Mouse (Mus musculus): ENCODE results near the gene Zmym1.
"Not testable (repeated sequence)": the region's sequence is repeated elsewhere in the genome, so short reads cannot be mapped to it uniquely, and the experiment has no call there.

The Zmym1 gene

GRCm38 (mm10) chr4:127060585-127061290 is at the start of gene Zmym1:
Gene Zmym1, minus strand, starts transcription at chr4:127061152.
- DNase-seq (ENCODE audit: low spot score) = peak; percentile 72

- DNase-seq (ENCODE audit: low spot score) = no peak
These were observed 49.6 kb upstream of the Zmym1 start for GRCm38 (mm10) chr4:127110570-127110969.

GRCm38 (mm10) chr4:127107566-127107965 is 46.6 kb upstream of the Zmym1 start:
- no peak for DNase-seq (ENCODE audit: low spot score)

- not testable (repeated sequence) for DNase-seq (ENCODE audit: low spot score)
These were observed 38.6 kb upstream of the Zmym1 start for GRCm38 (mm10) chr4:127099552-127099951.

GRCm38 (mm10) chr4:127095090-127095489 is 34.1 kb upstream of the Zmym1 start:
- DNase-seq (ENCODE audit: low spot score) = no peak

DNA sequence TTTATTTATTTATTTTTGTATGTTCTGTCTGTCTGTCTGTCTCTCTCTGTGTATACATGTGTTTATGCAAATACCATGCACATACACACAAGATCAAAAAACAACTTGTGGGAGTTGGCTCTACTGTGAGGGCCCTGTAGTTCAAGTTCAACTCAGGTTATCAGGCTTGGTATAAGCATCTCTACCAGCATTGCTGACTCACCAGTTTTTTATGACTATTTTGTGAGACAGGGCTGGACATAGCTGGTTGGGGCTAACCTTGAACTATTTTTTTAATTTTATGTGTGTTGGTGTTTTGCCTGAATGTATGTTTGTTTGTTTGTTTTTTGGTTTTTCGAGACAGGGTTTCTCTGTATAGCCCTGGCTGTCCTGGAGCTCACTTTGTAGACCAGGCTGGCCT is 30.2 kb upstream of the Zmym1 start:
- no peak for DNase-seq (ENCODE audit: low spot score)

DNA sequence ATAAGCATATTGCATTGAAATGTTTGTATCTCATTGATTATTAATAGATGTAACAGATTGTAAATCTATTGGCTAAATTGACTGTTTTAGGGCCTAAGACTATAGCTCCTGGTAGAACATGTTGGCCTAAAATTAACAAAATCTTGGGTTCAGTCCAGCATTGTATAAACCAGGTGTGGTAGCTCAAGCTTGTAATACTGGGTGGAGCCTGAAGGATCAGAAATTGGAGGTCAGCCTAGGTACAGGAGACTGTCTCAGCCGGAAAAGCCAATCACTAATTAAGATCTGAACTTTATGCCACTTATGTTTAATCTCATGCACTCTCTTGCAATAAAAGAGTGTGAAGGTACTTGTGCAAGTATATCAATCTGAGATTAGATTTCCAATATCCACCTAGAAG is 24.8 kb upstream of the Zmym1 start:
- DNase-seq (ENCODE audit: low spot score) = no peak

GRCm38 (mm10) chr4:127083131-127083530 is 22.2 kb upstream of the Zmym1 start:
- no peak for DNase-seq (ENCODE audit: low spot score)

- DNase-seq (ENCODE audit: low spot score) = no peak
These were observed 19.9 kb upstream of the Zmym1 start for GRCm38 (mm10) chr4:127080806-127081205.

DNA sequence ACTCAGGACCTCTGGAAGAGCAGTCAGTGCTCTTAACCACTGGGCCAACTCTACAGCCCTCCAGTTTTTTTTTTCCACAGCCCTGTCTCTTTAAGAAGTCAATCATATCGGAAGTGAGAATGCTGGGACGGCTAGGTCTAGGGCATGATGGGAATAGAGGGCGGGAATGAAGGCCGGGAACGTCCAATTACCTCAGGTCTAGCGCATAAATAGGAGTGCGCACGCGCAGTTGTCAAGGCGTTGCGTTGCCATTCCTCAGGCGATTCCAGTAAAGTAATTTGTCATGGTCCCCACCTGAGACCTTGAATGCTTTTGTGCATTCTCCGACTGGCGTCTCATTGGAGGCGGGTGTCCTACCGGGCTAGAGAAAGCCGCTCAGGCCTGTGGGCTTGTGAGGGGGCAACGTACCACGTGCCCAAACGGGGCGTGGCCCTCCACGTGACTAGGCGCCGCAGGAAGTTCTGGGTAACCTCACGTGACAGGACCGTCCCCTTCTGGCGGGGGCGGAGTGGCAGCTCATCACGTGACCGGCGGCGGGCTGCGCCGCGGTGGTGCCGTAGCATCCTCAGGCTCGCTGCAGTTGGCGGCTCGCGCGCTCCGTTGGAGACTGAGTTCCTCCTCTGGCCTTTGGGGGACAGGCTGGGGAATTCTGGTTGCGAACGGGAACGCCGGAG is 16.1 kb upstream of the Zmym1 start, which contains the start of gene Zmym6:
Gene Zmym6 (plus strand): TSS at position 509 of the 674 bp plus-strand sequence.
- DNase-seq (ENCODE audit: low spot score) = peak; percentile 92

DNA sequence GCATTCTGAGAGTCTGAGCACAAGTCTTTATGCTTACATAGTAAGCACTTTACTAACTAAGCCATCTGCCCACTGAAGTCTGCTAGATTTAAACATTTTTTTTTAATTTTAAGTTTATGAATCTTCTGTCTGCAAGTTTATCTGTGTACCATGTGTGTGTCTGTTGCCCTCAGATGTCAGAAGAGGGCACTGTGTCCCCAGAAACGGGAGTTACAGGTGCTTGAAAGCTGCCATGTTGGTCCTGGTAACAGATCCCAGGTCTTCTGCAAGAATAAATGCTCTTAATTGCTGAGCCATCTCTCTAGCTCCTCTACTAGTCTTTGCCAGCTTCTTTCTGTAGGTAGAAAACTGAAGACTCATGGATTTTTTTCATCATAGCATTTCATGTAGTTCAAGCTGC is 14.0 kb upstream of the Zmym1 start:
- no peak for DNase-seq (ENCODE audit: low spot score)

DNA sequence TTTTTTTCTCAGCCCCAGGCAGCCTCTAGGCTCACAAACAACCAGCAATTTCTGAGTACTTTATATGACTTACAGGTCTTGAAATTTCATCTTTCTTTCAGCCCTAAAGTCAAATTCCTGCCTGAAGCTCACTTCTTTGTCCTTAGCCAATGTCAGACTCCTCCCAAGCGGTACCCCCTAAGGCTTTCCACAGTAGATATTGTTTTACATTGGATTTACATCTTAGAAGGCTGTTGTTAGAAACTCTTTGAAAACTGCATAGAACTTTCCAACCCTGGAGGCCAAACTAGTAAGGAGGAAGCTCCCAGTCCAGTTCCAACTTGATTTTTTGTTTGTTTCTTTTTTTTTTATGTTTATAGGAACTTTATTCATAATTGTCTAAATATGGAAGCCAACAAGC is 3.1 kb upstream of the Zmym1 start:
- DNase-seq (ENCODE audit: low spot score) = no peak

DNA sequence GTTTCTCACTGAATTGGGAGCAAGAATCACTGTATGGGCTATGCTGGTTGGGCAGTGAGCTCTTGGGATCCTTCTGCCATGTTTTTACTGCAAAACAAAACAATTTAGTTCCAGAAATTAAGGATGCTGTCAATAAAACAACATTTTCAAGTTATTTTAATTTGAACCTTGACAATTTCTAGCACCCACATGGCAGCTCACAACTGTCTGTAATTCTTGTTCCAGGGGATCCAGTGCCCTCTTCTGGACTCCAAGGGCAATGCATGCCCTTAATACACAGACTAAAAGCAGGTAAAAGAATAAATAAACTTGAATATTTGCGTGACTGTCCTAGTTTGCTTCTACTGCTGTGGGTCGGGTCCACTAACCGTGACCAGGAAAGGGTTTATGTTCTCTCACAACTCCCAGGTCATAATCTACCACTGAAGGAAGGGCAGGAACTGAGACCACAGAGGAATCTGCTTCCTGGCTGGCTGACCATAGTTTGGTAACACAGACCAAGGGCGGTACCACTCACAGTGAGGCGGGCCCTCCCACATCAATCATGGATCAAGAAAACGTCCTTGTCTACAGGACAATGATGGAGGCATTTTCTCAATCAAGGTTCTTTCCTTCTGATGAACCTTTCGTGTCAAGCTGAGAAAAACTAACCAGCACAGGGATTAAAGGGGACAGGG is 6.3 kb downstream of the Zmym1 start:
- no peak for DNase-seq (ENCODE audit: low spot score)

- no peak for DNase-seq (ENCODE audit: low spot score)
These were observed 7.9 kb downstream of the Zmym1 start for GRCm38 (mm10) chr4:127053071-127053470.

DNA sequence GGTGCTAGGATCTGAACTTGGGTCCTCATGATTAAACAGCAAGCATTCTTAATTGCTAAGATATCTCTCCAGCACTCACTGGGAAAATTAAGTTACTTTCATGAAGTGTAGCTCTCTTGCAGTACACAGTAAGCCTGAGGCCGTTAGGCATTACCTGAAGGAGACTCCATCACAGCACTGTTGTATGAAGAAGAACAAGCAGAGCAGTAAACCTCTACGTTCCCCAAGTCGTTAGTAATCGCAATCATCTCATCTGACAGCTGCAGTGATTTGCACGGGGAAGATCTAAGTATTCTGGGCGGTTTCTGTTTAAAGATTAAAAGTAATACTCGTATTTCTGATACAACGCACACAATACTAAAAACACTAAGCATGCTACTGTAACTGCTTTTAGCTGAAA is 9.8 kb downstream of the Zmym1 start:
- no peak for DNase-seq (ENCODE audit: low spot score)

DNA sequence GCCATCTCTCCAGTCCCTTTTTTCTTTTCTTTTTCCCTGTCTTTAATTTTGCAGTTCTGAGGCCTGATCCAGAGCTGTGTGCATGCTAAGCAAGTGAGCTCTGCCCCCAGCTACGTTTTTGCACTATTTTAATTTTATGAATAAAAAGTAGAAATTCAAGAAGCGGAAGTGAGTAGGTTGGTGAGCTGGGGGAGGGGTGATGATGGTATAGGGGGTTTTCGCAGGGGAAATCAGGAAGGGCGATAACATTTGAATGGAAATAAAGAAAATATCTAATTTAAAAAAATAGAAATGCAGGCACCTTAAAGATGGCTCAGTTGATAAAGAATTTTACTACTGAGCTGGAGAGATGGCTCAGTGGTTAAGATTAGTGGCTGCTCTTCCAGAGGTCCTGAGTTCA is 17.4 kb downstream of the Zmym1 start:
- no peak for DNase-seq (ENCODE audit: low spot score)

- DNase-seq (ENCODE audit: low spot score) = no peak
These were observed 21.0 kb downstream of the Zmym1 start for GRCm38 (mm10) chr4:127039871-127040483.

GRCm38 (mm10) chr4:127038828-127039349 is 22.1 kb downstream of the Zmym1 start:
- DNase-seq (ENCODE audit: low spot score) = no peak

DNA sequence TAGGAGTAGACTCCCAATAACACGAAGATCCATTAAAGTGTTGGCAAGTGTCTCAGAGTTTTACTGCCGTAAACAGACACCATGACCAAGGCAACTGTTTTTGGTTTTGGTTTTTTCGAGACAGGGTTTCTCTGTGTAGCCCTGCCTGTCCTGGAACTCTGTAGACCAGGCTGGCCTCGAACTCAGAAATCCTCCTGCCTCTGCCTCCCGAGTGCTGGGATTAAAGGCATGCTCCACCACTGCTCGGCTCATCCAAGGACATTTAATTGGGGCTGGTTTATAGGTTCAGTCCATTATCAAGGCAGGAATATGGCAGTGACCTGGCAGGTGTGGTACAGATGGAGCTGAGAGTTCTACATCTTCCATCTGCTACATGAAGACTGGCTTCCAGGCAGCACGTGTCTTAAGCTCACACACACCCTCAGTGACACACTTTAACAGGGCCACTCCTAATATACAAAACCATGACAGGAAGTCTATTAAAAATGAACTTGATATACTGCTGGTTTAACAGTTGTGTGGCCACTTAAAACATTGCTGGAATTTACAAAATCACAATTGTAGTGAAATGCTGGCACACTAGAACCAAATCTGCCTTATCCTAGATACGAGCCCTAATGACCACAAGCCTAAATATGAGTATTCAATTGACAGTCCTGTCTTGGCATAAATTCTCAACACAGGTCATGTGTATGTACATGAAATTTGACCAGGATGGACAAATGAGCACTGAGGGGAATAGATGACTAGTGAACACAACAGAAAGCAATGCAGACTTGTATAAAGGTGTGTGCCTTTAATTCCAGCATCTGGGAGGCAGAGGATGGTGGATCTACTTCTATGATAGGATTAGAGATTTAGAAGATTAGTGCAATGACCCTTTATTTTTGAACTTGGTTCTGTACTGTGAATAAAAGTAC is 22.8 kb downstream of the Zmym1 start:
- DNase-seq (ENCODE audit: low spot score) = no peak

DNA sequence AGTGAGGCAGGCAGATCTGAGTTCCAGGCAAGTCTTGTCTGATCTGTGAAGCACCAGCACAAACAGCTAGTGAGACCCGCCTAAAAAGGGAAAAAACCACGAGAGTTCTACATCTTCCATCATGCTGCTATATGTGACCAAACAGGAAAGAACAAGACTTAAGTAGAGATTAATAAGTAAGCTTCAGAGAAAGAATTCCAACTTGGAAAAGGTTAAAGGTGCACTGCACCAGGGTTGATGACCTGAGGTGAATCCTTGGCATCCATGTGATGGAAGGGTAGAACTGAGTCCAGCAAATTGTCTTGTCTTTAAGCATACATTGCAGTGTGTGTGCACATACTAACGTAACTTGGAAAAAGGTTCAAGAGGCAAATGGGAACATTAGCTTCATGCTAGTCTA is 23.8 kb downstream of the Zmym1 start:
- DNase-seq (ENCODE audit: low spot score) = no peak

Measured in left cerebral cortex, adult 11 months (tissue).